Mouse (Mus musculus): Measurements from ENCODE around the gene Cant1. TPM values are rescaled to one million over a fixed set of nuclear protein-coding genes. Genes with fewer than 3 reads are reported as not detected.

Gene Cant1
- total RNA-seq, 2 experiments from 2014 or later = 37.4 to 40.7 TPM

Other genes with a start within 250 kb of the Cant1 start
- gene Cyth1, start 170.5 kb downstream of the Cant1 start, total RNA-seq (2021) = 10 to 100 TPM; 64.9 to 70.1 TPM
- 10 to 100 TPM; 23.5 to 29.6 TPM for gene Usp36, start 128.8 kb downstream of the Cant1 start, total RNA-seq (2021)
- gene Cep295nl, start 76.6 kb downstream of the Cant1 start, total RNA-seq (2021) = 1 to 10 TPM in 1 of 2 experiments, under 1 TPM in 1; 0.66 to 1.2 TPM
- gene Timp2, start 63.3 kb downstream of the Cant1 start, total RNA-seq (2021) = 100 to 1,000 TPM; 254 to 273 TPM
- 10 to 100 TPM; 14.2 to 15.2 TPM for gene Lgals3bp, start 17.0 kb downstream of the Cant1 start, total RNA-seq (2021)
- gene C1qtnf1, start 9.1 kb upstream of the Cant1 start, total RNA-seq (2021) = 1 to 10 TPM; 3.6 to 4.2 TPM
- gene Engase, start 57.7 kb upstream of the Cant1 start, total RNA-seq (2021) = 10 to 100 TPM; 10.3 to 10.6 TPM

Measured in left cerebral cortex, postnatal 25 days (tissue).